Mouse (Mus musculus) adrenal gland, postnatal 36 days (tissue): Measurements from ENCODE around the gene Trim23. TPM values are rescaled to one million over a fixed set of nuclear protein-coding genes. Genes with fewer than 3 reads are reported as not detected.

ENCODE experiments used
- total RNA-seq, 2 experiments: library from RNA; stranded (reverse); gene quantifications; 2 replicates each; pipeline ENCODE4 v1.2.3; 2021

Gene Trim23
- total RNA-seq, 2 experiments from 2014 or later = 18.0 to 24.4 TPM

Other genes starting within 250 kb of the Trim23 start
- gene Nln, start 69.2 kb upstream of the Trim23 start, total RNA-seq = 10 to 100 TPM; 20.0 to 21.0 TPM
- 10 to 100 TPM in 1 of 2 experiments, 1 to 10 TPM in 1; 5.3 to 20.0 TPM for gene Sgtb, start 69.1 kb upstream of the Trim23 start, total RNA-seq
- gene Trappc13, start 328 bp upstream of the Trim23 start, total RNA-seq = 10 to 100 TPM; 62.3 to 66.2 TPM
- gene Cenpk, start 49.8 kb downstream of the Trim23 start, total RNA-seq = 1 to 10 TPM; 2.4 to 2.7 TPM
- 10 to 100 TPM; 14.0 to 14.2 TPM for gene Ppwd1, start 50.0 kb downstream of the Trim23 start, total RNA-seq
- 1 to 10 TPM; 2.5 to 4.5 TPM for gene Adamts6, start 109.0 kb downstream of the Trim23 start, total RNA-seq